Mouse (Mus musculus) neutrophil, adult 65 days (primary cell): ENCODE measurements around the gene Dars2. TPM values are rescaled to one million over a fixed set of nuclear protein-coding genes. Genes with fewer than 3 reads are reported as not detected.

Experiments used
- total RNA-seq: library from RNA; stranded (reverse); gene quantifications from 2 replicates; pipeline ENCODE4 v1.2.4, GENCODE M21; 2023

The Dars2 gene
- total RNA-seq: 7.4 and 12.3 TPM in 2 replicates

DNA sequence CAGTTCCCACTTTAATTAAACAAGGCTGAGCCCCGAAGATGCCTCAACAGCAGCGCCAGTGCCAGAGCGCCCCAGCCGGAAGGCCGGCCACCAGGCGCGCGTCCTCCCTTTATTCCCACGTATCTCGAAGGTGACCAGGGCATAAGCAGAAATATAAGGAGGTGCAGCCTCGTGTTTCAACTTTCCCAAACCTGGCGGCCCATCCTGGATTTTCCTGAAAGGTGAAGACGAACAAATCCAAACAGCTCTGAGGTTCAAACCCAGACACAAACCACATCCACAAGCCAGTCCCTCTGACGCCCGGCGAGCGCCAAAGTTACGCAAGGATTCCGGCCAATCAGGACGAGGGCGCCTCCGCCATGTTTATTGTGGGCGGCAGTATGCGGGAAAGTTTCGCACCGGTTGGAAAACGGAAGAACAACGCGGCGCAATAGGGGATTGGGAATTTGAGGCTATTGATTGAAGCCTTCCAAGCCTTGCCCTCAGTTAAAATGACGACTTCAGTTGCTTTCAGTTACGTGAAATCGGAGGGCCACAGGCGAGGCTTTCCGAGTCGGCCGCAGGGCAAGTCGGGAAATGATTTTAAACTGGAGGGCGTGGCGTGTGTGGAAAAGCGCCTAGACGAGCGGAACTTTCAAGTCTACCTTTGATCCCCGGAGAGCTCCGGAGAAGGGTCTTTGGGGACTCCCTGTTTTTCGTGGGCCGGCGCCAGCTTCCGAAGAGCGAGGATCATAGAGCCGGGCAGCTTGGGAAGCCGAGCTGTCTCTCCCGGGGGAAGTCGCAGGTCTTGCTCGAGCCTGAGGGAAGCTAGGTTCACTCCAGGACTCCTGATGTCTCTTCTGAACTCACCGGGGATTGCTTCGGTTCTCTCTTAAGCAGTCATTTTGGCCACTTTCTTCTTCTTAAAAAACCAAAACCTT, at the start of gene Dars2, which contains the start of gene Cenpl:
Dars2 (minus strand) TSS at position 307 of the 920 bp plus-strand sequence.
Cenpl (plus strand) TSS at position 362 of the 920 bp plus-strand sequence.

DNA sequence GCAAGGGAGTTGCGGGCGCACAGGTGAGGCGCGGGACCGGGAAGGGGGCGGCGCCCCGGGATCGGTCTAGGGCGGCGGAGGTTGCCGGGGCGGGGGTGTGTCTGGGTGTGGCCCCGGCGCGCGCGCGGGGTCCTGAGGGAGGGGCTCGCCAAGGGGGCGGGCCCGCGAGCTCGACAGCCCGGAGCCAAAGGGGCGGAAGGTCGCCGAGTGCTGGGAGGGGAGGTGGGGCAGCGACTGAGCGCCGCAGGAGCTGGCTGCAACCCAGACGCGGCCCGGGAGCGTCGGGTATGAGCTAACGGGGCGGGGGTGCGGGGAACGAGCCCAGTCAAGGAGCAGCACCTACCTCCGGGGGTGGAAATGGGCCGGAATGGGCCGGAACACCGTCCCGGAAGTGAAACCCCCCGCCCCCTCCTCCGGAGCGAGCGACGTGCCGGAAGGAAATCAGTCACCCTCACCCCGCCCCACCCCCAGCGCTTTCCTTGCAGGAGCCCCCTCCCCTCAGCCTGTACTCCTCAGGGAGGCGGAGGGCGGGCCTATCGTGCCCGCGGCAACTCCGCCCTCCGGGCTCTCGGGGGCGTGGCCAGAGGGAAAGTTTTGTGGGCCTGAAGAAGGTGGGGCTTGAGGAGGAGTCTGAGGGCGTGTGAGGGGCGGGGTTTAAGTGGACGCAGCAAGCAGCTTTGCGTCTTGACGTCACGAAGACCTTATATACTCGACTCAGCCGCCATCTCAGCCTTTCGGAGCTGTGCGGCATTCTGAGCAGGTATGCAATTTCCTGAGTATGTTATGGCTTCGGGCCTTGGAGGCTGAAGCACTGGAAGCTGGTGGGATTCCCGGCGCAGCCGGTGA, 35.8 kb downstream of the Dars2 start, which contains the start of gene Zbtb37:
Zbtb37 (minus strand) TSS at position 415 of the 846 bp plus-strand sequence.

Other genes starting within 250 kb of the Dars2 start
- gene Rc3h1, start 164.2 kb downstream of the Dars2 start, total RNA-seq: 47.0 and 60.1 TPM in 2 replicates
- gene Serpinc1, start 92.1 kb downstream of the Dars2 start, total RNA-seq: 0.52 and 0.98 TPM in 2 replicates
- gene Zbtb37, start 35.8 kb downstream of the Dars2 start, total RNA-seq: 11.1 and 22.9 TPM in 2 replicates
- 25.3 and 32.1 TPM in 2 replicates for gene Cenpl, start 55 bp upstream of the Dars2 start, total RNA-seq
- 9.6 and 11.2 TPM in 2 replicates for gene Klhl20, start 60.9 kb upstream of the Dars2 start, total RNA-seq
- not detected in 2 replicates for gene Ankrd45, start 72.0 kb upstream of the Dars2 start, total RNA-seq
- not detected in 2 replicates for gene Tex50, start 88.7 kb upstream of the Dars2 start, total RNA-seq
- gene Prdx6, start 180.6 kb upstream of the Dars2 start, total RNA-seq: 340 and 352 TPM in 2 replicates